Mouse (Mus musculus) retina, postnatal 1 day (tissue): ENCODE data around the gene Rnasel.
"Not testable (repeated sequence)": the region's sequence is repeated elsewhere in the genome, so short reads cannot be mapped to it uniquely, and the experiment has no call there.

ENCODE experiments used
- DNase-seq: peaks from one replicate; pipeline ENCODE4 v3.0.0-alpha.2; 2012

The Rnasel gene

DNA sequence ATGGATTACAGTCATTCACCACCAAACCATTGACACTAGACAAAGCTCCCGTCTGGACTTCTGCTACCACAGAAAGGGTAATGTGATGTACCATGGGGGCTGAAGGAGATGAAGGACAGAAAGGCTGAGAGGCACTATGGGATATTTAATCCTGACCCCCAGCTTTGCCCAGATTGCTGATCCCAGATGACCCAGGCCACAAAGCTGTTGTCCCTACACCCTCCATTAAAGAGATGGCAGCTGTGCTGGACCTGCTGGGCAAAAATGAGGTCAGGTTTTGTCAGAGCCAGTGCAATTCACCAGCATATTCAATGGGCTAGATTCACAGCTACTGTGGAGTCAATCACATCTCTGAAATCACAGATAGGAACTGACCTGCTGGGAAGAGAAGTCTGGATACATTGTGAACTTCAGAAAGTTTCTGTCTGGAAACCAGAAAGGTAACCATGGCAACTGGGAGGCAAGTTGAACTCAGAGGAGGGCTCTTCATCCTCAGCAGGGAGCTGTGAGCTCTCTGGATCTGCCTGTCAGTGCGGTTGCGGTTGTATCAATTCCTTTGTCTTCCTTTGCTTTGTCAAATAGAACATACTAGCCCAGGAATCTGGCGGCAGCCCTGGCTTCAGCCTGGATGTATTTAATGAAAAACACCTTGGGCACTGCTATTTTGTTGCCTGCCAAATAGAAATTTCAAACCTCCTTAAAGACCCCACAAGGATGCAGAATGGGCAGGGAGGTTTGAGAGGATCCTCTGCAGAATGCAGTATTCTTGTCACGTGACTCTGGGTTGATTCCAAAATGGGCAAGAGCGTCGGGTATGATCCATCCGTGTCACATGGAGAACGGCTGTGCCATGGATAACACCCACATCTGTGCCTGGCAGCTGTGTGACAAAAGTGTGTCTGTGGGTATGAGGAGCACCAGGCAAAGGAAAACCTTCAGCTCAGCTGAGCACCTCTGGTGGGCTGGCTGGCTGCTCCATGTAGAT lies 11.8 kb upstream of the Rnasel start:
- peak; percentile 85 for DNase-seq

DNA sequence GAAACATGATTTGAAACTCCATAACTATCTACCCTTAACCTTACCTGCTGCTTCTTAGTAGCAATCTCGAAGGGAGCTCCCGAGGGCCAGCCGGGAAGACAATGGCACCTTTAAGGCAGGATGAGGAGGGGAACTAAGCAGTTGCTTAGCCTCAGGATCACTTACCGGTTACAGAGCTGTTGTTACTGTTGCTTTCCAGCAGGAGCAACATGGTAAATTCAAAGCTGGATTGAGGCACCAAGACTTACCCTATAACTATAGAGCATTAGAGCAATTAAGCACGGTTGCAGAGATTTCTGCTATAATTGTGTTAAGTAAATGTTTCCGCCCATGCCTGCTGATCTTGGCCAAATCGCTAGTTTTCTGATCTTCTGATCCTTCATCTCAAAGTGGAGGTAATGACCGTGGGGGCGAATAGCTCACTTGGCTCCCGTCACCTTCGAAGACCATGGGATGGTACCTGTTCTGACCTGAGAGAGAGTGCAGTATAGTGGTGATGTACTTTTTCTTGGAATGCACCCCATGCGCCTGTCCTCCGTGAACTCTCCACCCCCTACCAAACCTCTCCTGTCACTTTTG lies 9.7 kb upstream of the Rnasel start:
- peak; percentile 44 for DNase-seq

DNA sequence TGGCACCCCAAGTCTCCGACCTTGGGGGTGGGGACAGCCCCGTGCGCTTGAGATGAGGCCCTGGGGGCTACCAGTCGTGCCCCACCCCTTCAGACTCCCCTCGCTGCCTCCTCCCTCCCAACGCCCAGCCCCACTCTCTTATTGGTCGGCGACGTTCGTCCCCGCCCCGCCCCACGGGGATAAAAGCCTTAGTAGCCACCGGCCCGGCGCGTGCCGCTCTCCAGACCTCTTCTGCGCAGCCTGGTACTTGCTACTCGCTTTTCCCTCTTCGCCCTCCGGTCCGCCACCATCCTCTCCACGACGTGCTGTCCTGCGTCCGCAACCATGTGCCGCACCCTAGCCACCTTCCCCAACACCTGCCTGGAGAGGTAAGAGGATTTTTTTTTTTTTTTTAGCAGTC lies 9.1 kb upstream of the Rnasel start, which contains the start of gene Rgs16:
Rgs16 (plus strand) TSS at position 205 of the 400 bp plus-strand sequence.
- peak; percentile 94 for DNase-seq

DNA sequence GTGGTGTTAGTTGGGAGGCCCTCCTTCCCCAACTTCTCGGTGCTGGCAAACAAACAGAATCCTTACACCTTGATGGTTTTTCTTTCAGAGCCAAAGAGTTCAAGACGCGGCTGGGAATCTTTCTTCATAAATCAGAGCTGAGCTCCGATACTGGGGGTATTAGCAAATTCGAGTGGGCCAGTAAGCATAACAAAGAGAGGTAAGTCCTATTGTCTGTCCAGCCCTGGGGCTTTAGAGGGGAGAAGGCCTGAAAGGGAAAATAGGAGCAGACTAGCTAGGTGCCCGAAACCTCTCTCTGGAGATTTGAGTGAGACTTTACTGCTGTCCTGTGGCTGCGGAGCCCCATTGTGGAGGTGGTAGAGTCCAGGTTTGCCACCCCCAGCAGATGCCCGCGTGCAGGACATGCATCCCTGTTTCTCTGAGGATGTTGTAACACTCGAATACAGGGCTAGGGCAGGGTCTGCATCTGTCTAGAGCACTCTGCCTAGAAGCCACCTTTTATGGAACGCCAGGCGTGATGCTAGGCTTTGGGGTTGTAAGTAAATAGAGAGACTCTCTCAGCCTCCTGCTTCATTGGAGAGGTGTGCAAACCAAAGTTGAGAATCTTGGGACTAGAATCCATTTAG lies 8.3 kb upstream of the Rnasel start:
- DNase-seq: no peak

GRCm38 (mm10) chr1:153741551-153742316 lies 7.5 kb upstream of the Rnasel start:
- no peak for DNase-seq

GRCm38 (mm10) chr1:153742374-153743155 lies 6.7 kb upstream of the Rnasel start:
- peak; percentile 82 for DNase-seq

- DNase-seq: peak; percentile 70
Measured at GRCm38 (mm10) chr1:153746119-153746670, 3.0 kb upstream of the Rnasel start.

DNA sequence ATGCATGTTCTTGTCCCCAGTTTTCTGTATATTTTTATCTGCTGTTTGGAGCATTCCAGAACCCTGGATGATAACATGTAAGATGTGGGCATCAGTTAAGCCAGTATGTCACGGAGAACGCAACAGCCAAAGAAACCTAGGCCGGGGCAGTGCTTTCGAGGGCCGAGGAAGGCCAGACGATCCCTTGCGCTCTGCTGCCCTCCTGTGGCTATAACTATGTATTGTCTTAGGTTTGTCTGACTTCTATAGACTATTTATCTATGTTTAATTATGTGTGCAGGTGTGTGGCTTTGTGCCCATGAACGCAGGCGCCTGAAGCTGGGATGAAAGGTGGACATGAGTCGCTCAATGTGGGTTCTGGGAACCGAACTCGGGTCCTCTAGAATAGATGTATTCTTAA lies 2.5 kb upstream of the Rnasel start:
- DNase-seq: peak; percentile 86

GRCm38 (mm10) chr1:153747861-153748530 lies 1.2 kb upstream of the Rnasel start:
- no peak for DNase-seq

DNA sequence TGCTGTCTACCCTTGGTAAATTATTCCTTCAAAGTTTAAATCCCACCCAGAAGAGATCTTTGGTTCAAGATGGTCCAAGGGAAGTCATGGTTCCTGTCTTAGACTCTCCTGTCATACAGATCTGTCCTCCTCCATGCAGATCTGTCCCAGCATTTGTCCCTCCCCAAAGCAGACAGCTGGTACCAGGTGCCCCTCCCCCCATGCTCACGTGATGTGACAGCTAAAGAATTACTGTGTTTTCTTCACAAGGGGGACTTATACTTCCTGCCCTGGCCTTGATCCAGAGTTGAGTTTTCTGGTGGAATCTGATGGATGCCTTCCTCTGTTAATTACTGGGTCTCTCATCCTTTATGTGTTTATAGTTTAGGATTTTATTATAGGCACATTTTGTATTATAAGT lies 677 bp upstream of the Rnasel start:
- DNase-seq: peak; percentile 79

DNA sequence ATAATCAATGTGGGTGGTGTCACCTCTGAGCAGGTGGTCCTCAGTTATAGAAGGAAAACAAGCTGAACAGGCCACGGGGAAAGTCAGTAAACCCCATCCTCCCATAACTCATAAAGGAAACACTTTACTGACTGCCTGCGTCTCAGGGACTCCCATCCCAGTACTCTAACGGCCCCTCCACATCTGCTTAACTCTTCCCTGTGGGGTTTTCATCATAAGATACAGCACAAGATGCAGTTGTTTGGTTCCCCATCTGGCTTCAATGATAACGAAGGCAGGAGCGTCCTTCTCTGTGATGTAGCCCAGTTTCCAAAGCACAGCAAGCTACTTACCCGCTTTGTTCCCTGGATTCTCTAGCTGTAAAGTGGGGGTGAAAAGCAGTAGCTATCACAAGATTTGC lies 828 bp downstream of the Rnasel start:
- no peak for DNase-seq

DNA sequence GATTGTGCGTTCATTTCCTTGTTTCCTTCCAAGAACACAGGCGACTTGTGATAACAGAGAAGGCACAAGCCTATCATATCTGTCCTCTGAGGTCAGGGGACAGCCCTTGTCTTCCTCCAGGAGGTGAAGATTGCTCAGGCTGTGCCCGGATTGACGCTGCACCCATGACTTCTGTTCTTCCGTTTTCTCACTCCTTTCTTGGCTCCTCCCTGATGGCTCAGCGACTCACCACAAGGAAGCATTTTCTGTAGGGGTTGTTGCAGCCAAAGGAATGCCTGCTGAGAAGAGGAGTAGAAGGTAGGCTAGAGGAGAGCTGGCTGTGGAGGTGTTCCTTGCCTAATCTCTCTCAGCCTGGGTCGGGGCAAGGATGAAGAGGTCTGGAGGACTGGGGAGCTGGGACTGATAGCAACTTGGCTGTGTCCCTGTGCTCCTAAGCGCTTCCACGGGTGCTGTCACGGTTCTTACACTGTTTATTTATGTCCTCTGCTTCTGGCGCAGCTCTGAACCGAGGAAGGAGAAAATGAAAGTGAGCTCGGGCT lies 2.6 kb downstream of the Rnasel start:
- no peak for DNase-seq

DNA sequence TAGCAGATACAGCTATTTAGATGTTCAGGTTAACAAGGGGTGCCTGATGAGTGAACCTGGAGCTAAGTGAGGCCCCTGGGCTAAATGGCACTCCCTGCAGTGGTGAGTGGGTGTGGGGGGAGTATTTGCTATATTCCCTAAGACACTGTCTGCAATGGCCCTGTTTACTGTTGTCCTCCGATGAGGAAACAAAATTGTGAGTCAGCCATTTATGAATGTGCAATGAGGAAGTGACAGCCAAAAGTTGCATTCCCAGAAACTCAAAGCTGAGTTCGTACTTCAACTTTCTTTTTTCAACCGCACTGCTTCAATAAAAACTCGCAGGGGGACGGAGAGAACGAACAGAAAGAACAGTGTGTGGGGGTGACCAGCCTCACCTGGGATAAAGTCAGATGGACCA lies 3.3 kb downstream of the Rnasel start:
- no peak for DNase-seq

- DNase-seq: no peak
Measured at GRCm38 (mm10) chr1:153753725-153754464, 4.7 kb downstream of the Rnasel start.

DNA sequence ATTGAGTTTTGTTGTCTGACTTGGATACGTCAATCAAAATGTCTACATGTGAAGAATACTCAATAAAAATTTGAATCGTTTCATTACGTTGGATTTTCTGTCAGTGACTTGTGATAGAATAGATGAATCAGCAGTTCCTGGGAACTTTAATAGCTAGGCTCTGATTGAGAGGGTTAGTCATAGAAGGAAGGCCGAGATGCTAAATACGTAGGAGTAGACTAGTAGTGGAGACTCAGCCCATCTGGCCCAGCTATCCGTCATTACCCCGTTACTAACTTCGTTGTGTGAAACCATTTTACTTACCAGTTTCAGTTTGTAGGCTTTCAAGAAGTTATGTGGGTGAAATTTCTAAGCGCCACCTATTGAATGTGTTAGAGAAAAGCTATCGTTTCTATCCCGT lies 14.9 kb downstream of the Rnasel start:
- no peak for DNase-seq

DNA sequence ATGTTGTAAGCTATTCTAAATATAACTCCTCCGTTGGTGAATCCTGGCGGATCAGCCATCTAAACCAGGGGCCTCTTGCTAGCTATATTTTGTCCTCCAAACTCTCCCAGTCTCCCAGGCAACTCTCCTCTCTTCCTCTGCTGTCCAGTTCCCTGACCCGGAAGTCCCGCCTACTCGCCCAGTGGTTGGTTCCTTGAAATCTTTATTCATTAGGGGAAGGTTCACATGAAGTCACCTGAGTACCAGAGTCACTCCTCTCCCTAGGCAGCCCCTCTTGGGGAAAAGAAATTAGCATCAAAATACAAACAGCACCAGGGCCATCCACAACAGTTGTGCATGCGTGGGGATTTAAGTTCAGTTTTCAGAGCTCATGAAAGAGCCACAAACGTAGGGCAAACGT lies 17.1 kb downstream of the Rnasel start:
- no peak for DNase-seq

- no peak for DNase-seq
Measured at GRCm38 (mm10) chr1:153767281-153767680, 18.1 kb downstream of the Rnasel start.

GRCm38 (mm10) chr1:153768465-153768864 lies 19.2 kb downstream of the Rnasel start:
- no peak for DNase-seq

DNA sequence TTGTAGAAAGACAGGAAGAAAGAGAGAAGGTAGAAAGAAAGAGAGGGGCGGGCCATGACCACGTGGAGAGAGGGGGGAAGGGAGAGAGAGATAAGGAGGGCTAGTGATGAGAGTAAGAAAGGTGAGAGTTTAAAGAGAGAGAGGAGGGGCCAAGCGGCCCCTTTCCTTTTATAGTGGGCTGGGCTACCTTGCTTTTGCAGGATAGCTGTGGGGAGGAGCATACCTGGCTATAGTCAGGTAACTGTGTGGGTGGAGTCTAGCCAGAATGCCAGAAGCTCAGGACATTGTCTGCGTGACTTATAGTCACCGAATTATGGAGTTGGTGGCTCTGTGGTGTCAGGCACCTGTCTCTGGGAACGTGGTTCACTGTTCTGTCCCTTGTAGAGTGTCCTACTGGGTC lies 20.3 kb downstream of the Rnasel start:
- DNase-seq: not testable (repeated sequence)
